Mouse (Mus musculus) spleen, postnatal 36 days (tissue): Measurements from ENCODE around the gene Abcc10.

Source experiments
- DNase-seq, 2 experiments: peaks; one replicate each; pipeline ENCODE4 v3.0.0; 2022; ENCODE audit warnings: low spot score in 2 of 2, mixed read lengths in 1 of 2

Gene Abcc10

GRCm38 (mm10) chr17:46285407-46285806 lies 42.7 kb downstream of the Abcc10 start:
- no peak for DNase-seq

GRCm38 (mm10) chr17:46284653-46285052 lies 43.5 kb downstream of the Abcc10 start:
- no peak for DNase-seq

GRCm38 (mm10) chr17:46283911-46284310 lies 44.2 kb downstream of the Abcc10 start:
- no peak for DNase-seq

- DNase-seq, result no peak
Measured at GRCm38 (mm10) chr17:46283140-46283539, 45.0 kb downstream of the Abcc10 start.

- peak; percentile 73 to 80 for DNase-seq
Measured at GRCm38 (mm10) chr17:46282483-46283123, 45.5 kb downstream of the Abcc10 start, which contains the start of gene Tjap1. Gene Tjap1 (minus strand): TSS chr17:46283026.

GRCm38 (mm10) chr17:46278011-46278765 lies 50.0 kb downstream of the Abcc10 start:
- DNase-seq, result no peak

GRCm38 (mm10) chr17:46277586-46277985 lies 50.6 kb downstream of the Abcc10 start:
- DNase-seq, result no peak

GRCm38 (mm10) chr17:46275506-46275905 lies 52.6 kb downstream of the Abcc10 start:
- DNase-seq, result no peak

GRCm38 (mm10) chr17:46275034-46275433 lies 53.1 kb downstream of the Abcc10 start:
- no peak for DNase-seq

- no peak for DNase-seq
Measured at GRCm38 (mm10) chr17:46274465-46274864, 53.7 kb downstream of the Abcc10 start.

- DNase-seq, result no peak
Measured at GRCm38 (mm10) chr17:46273803-46274236, 54.3 kb downstream of the Abcc10 start.

- no peak for DNase-seq
Measured at GRCm38 (mm10) chr17:46272675-46273074, 55.5 kb downstream of the Abcc10 start.

GRCm38 (mm10) chr17:46272058-46272457 lies 56.1 kb downstream of the Abcc10 start:
- no peak for DNase-seq

GRCm38 (mm10) chr17:46269771-46270534 lies 58.2 kb downstream of the Abcc10 start:
- no peak for DNase-seq

GRCm38 (mm10) chr17:46268026-46268720 lies 60.0 kb downstream of the Abcc10 start:
- DNase-seq, result no peak

GRCm38 (mm10) chr17:46267511-46267910 lies 60.6 kb downstream of the Abcc10 start:
- no peak for DNase-seq

- DNase-seq, result no peak
Measured at GRCm38 (mm10) chr17:46266986-46267385, 61.2 kb downstream of the Abcc10 start.

GRCm38 (mm10) chr17:46265918-46266618 lies 62.1 kb downstream of the Abcc10 start:
- peak; percentile 46 to 54 for DNase-seq

GRCm38 (mm10) chr17:46265502-46265901 lies 62.6 kb downstream of the Abcc10 start:
- no peak for DNase-seq

- no peak for DNase-seq
Measured at GRCm38 (mm10) chr17:46262201-46262694, 65.9 kb downstream of the Abcc10 start.

- no peak for DNase-seq
Measured at GRCm38 (mm10) chr17:46259675-46260074, 68.5 kb downstream of the Abcc10 start.
